Mouse (Mus musculus) lung, adult 18-20 months (tissue): ENCODE measurements around the gene Mip.
"Not testable (repeated sequence)": the region's sequence is repeated elsewhere in the genome, so short reads cannot be mapped to it uniquely, and the experiment has no call there.

ENCODE experiments used
- DNase-seq, 2 experiments: peaks; one replicate each; pipeline ENCODE4 v3.0.0; 2022; ENCODE audit warnings: mixed read lengths in 2 of 2

Gene Mip

DNA sequence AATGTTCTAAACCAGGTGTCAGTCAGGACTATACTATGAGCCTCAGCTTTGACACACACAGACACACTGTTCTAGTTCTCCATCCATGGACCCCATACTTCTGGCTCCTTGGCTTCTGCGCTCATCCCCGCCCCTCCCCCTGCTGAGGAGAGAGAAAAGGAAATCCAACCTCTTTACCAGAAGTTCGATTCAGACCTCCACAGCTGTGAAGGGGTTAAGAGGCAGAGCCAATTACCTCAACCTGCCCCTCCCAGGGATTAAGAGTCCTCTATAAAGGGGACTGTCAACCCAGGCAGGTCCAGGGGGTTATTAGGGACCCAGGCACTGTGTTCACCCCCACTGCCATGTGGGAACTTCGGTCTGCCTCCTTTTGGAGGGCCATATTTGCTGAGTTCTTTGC, at the start of gene Mip:
Mip (plus strand) TSS at position 301 of the 400 bp plus-strand sequence.
- no peak for DNase-seq

GRCm38 (mm10) chr10:128175996-128176755, 49.5 kb upstream of the Mip start:
- DNase-seq: peak; percentile 72 to 81

- no peak for DNase-seq
These were observed 48.3 kb upstream of the Mip start for GRCm38 (mm10) chr10:128177316-128177715.

- peak; percentile 64 to 78 for DNase-seq
These were observed 45.6 kb upstream of the Mip start, which contains the start of gene Rbms2 for GRCm38 (mm10) chr10:128179989-128180388. Gene Rbms2 (minus strand): TSS chr10:128180297.

DNA sequence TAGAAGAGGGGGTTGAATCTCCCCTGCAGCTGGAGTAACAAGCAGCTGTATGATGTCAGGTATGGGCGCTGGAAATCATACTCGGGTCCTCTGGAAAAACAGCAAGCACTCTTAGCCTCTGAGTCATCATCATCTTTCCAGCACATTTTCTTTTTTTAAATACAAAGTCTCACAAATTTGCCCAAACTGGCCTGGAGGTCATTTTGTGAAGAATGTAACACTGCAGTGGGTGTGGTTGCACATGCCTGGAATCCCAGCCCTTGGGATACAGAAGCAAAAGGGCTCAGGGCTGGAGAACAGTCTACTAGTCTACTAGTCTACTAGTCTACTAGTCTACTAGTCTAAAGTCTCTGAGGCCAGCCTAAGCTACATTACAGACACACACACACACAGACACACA, 41.3 kb upstream of the Mip start:
- DNase-seq: no peak

- no peak for DNase-seq
These were observed 40.2 kb upstream of the Mip start for GRCm38 (mm10) chr10:128185277-128185940.

GRCm38 (mm10) chr10:128185959-128186358, 39.7 kb upstream of the Mip start:
- peak; percentile 78 to 87 for DNase-seq

GRCm38 (mm10) chr10:128187181-128187605, 38.4 kb upstream of the Mip start:
- DNase-seq: no peak

DNA sequence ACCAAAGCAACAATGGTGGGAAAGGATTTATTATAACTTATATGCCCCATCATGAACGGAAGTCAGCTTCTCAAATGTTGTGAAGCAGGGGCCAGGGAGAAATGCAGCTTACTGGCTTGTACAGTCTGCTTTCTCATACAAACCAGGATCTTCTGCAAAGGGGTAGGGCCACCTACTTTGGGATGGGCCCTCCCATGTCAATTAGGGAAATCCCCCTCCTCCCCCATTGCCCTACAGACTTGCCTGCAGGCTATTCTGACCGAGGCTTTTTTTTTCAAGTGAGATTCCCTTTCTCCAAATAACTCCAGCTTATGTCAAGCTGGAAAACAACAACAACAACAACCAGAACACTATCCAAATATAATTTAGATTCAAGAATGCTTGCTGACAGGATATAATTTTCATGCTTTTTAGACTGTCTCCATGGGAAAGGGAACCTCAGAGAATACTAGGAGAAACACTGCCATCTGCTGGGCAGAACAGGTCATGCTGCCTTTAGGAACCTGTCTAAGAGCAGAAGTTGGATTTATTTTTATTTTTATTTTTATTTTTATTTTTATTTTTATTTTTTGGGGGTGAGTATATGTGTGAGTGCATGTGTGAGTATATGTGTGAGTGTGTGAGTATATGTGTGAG, 37.3 kb upstream of the Mip start:
- DNase-seq: peak; percentile 65 to 80

DNA sequence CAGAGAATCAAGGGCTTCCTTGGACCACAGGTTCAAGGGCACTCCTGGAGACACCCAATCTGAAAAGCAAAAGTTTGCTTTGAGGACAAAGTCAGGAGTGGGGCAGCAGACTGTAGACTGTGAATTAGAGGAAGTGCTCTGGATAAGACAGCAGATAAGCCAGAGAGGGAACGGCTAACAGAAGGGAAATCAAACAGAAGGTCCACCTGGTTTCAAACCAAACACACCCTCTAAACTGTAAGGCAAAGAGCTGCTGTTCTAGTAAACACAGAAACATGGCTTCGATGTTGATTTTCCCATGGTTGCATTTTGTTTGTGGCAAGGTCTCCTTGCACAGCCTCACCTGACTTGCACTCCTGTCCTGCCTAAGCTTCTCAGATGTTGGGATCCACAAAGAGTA, 34.2 kb upstream of the Mip start:
- DNase-seq: no peak

DNA sequence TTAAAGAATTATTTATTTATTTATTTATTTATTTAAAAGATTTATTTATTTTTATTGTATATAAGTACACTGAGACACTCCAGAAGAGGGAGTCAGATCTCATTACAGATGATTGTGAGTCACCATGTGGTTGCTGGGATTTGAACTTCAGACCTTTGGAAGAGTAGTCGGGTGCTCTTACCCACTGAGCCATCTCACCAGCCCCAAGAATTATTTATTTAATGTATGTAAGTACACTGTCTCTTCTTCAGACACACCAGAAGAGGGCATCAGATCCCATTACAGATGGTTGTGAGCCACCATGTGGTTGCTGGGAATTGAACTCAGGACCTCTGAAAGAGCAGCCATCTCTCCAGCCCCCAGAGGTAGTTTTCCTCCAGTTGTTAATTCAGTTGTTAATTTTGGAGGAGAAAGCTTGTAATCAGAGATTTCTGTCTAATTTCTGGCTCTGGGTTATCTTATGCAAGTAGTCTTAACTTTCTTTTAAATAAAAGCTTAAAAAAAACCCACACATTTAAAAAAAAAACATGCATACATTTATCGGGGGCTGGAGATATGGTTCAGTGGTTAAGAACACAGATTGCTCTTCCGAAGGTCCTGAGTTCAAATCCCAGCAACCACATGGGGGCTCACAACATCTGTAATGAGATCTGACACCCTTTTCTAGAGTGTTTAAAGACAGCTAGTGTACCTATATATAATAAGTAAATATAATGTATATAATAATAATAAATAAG, 33.4 kb upstream of the Mip start:
- DNase-seq: not testable (repeated sequence)

DNA sequence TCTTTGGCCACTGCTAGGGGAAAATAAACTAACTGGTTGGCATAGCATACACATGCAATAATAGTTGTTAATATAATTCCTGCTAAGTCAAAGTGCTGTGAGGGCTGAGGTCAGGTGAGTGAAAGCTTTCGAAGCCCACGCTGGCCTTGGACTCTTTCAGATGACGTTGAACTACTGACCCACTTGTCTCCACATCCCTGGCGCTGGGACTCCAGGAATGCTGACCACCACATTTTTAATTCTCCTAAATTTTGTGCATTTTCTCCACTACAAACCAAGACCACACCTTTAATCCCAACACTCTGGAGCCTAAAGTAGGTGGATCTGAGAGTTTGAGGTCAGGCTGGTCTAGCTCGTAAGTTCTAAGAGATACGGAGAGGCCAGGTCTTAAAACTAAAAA, 32.5 kb upstream of the Mip start:
- no peak for DNase-seq

- peak; percentile 97 for DNase-seq
These were observed 31.6 kb upstream of the Mip start, which contains the start of gene Gls2 for GRCm38 (mm10) chr10:128194024-128194550. Gene Gls2 (plus strand): TSS chr10:128194457.

- no peak for DNase-seq
These were observed 30.8 kb upstream of the Mip start for GRCm38 (mm10) chr10:128194551-128195461.

DNA sequence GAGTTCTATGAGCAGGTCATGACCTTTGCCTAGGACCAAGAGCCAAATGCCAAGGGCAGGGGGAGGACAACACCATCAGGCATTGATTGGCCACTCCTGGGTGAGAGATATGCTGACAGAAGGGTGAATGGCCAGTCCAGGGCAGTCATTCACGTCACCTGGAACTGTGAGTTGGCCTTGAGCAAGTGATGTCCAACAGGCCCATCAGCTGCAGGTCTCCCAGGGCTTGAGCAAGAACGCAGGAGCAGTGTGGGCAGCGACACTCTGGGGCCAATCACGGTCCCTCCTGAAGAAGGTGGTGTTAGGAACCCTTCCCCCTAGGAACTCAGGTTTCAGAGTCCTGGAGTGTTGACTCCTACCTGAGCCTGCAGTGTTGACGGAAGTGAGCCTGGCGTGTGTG, 23.8 kb upstream of the Mip start:
- DNase-seq: no peak

DNA sequence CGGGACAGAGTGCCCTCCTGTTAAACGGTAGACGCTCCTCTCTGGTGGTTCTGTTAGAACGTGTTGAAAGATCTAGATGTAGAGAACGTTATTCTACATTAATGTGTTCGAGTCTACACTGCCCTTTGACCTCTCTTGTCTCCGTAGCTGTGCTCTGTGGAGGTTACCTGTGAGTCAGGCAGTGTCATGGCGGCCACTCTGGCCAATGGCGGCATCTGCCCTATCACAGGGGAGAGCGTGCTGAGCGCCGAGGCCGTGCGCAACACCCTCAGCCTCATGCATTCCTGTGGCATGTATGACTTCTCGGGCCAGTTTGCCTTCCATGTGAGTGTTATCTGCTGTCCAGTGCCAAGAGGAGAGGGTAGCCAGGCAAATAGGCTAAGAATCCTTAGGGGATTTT, 20.7 kb upstream of the Mip start:
- no peak for DNase-seq

GRCm38 (mm10) chr10:128208326-128208725, 17.3 kb upstream of the Mip start:
- no peak for DNase-seq

DNA sequence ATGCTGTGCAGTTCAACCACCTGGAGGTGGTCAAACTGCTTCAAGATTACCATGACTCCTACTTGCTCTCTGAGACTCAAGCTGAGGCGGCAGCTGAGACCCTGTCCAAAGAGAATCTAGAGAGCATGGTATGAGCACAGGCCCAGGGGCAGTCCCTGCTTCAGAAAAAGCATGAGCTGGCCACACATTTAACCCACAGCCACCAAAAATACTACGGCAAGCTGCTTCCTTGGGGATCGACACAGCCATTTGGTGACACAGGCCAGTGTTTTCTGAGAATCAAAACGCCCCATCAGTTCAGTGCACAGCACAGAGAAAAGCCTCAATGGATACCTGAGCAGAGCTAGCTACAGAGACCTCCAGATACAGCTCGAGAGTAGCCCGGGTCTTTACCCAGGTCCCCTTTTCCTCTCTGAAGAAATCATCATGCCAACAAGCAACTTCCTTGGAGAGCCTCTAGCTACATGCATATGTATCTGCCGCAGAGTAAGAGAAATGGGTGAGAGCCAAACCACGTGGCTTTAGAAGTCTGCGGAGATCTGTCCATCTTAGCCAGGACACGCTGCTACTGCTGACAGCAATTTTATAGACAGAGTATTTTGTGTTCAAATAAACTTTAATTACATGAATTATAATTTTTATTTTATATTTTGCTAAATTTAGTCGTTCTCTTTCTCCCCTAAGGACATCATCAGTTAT, 16.2 kb upstream of the Mip start:
- no peak for DNase-seq

DNA sequence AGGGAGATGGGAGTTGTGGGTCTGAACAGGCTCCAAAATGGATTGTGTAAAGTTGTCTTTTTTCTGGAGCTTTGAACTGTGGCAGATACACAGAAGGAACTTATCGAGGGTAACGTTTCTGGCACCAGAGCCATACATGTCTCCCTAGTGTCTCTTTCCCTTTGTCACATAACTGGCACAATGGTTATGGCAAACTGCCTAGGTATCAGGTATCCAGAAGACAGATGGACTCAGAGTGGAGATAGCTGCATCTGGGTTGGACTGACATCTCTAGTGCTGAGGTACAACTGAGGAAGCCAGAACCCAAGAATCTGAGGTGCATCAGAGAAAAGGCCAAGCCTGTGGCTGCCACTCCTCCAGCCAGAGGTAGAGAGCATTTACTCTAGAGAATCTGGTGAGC, 15.5 kb upstream of the Mip start:
- DNase-seq: no peak

DNA sequence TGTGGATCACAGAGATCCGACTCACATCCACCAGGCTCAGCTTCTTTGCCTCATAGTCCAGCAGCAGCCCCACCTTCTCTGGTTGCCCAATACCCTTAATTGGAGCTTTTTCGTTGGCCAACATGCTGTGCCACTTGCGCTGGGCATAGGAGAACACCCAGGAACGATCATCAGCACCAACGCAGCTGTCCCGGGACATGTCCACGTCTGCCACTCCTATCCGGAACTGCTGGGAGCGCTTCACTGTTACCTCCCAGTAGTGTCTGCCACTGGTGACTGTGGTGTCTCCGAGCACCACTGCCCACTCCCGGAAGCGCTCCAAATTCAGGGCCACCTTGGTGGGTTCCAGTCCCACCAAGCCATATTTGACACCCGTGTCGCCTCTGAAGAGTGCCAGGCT, 14.7 kb upstream of the Mip start:
- DNase-seq: no peak
